Mouse (Mus musculus) kidney, postnatal 0 days (tissue): ENCODE measurements around the gene Mtmr10. TPM values are rescaled to one million over a fixed set of nuclear protein-coding genes. Genes with fewer than 3 reads are reported as not detected.

Experiments used
- ATAC-seq: fragments of 200-750 bp; cut with Nextera tagmentation; replicated peaks from 2 replicates; pipeline ENCODE4 v1.8.0; 2017; ENCODE audit warnings: low read depth, moderate number of reproducible peaks, moderate TSS enrichment, moderate library complexity; ENCODE audit not compliant: low FRiP score
- DNase-seq: peaks from one replicate; pipeline ENCODE4 v3.0.0-alpha.2; 2016; ENCODE audit warnings: low spot score
- H3K27ac ChIP-seq: fragments of 300-500 bp; sonication (generic); 2 replicates; pipeline ENCODE4 v1.5.1; 2014; ENCODE audit warnings: mild to moderate bottlenecking
- H3K27me3 ChIP-seq: fragments of 300-500 bp; sonication (generic); 2 replicates; pipeline ENCODE4 v1.6.1; 2014; ENCODE audit warnings: low read length, mixed read lengths; ENCODE audit not compliant: insufficient read depth
- H3K36me3 ChIP-seq: fragments of 300-500 bp; sonication (generic); 2 replicates; pipeline ENCODE4 v1.6.1; 2014; ENCODE audit warnings: low read length, mixed read lengths; ENCODE audit not compliant: insufficient read depth
- H3K4me1 ChIP-seq: fragments of 300-500 bp; sonication (generic); replicated peaks from 2 replicates; pipeline ENCODE4 v1.6.1; 2014; ENCODE audit warnings: antibody characterized with exemption, low read length, mixed read lengths; ENCODE audit not compliant: insufficient read depth
- H3K4me2 ChIP-seq: fragments of 300-500 bp; sonication (generic); 2 replicates; pipeline ENCODE4 v1.6.1; 2014; ENCODE audit warnings: mild to moderate bottlenecking, low read length, moderate library complexity, mixed read lengths
- H3K4me3 ChIP-seq: fragments of 300-500 bp; sonication (generic); replicated peaks from 2 replicates; pipeline ENCODE4 v1.5.1; 2014; ENCODE audit warnings: low read depth, low read length
- H3K9ac ChIP-seq: fragments of 300-500 bp; sonication (generic); 2 replicates; pipeline ENCODE4 v1.6.1; 2014; ENCODE audit warnings: low read depth, low read length
- H3K9me3 ChIP-seq: fragments of 300-500 bp; sonication (generic); replicated peaks from 2 replicates; pipeline ENCODE4 v1.6.1; 2016; ENCODE audit warnings: low read length, inconsistent platforms, mixed read lengths
- CTCF ChIP-seq: IDR thresholded peaks from 2 replicates; pipeline ENCODE4 v1.5.1; 2016; ENCODE audit warnings: antibody characterized with exemption, low read depth, mild to moderate bottlenecking, moderate library complexity
- WGBS: fragments of 180-500 bp; shearing (Covaris S2); extraction: QIAGEN DNeasy Blood & Tissue Kit; methylation state at CpG from one replicate; pipeline ENCODE4 v1.1.7; 2014; 5-methylcytosine and 5-hydroxymethylcytosine counted together
- polyA plus RNA-seq: library from polyadenylated mRNA; unstranded; fragments of >200 nt; fragmentation: Nextera tagmentation; extraction: Ambion mirVana; gene quantifications from 2 replicates; pipeline ENCODE4 v1.2.1, GENCODE M21; 2015

The Mtmr10 gene
- polyA plus RNA-seq, 1 experiment from 2014 or later, result 8.1 TPM

- no peaks in the 10 kb centered on the region for H3K4me1 ChIP-seq
- H3K9me3 ChIP-seq, result no peaks in the 10 kb centered on the region
- no peak overlapping the region for H3K4me3 ChIP-seq
- no peak overlapping the region for H3K27ac ChIP-seq
- H3K9ac ChIP-seq, result no peak overlapping the region
- peak overlapping the region; percentile 45 for H3K4me2 ChIP-seq
- H3K27me3 ChIP-seq, result no peaks in the 10 kb centered on the region
- TF ChIP-seq CTCF, result no peak
- DNase-seq (no peak), ATAC-seq (no peak)
- H3K36me3 ChIP-seq, result no peaks in the 10 kb centered on the region
Measured at GRCm38 (mm10) chr7:64286566-64286965, 887 bp upstream of the Mtmr10 start.

GRCm38 (mm10) chr7:64289416-64289815 lies 2.0 kb downstream of the Mtmr10 start:
- H3K4me1 ChIP-seq, result no peaks in the 10 kb centered on the region
- H3K36me3 ChIP-seq, result 0 out of 2 replicates have a peak, but pooled peaks cover 3% of the 10 kb centered on the region
- ATAC-seq (no peak), DNase-seq (no peak)
- H3K9ac ChIP-seq, result no peak overlapping the region
- no peak overlapping the region for H3K4me2 ChIP-seq
- TF ChIP-seq CTCF, result no peak
- 87% methylated on average over 7 of the region's 7 CpGs for WGBS
- H3K4me3 ChIP-seq, result no peak overlapping the region
- H3K27ac ChIP-seq, result no peak overlapping the region
- H3K9me3 ChIP-seq, result no peaks in the 10 kb centered on the region
- no peaks in the 10 kb centered on the region for H3K27me3 ChIP-seq

- Histone ChIP-seq H3K4me1 (no peaks in the 10 kb centered on the region), H3K9me3 (no peaks in the 10 kb centered on the region), H3K4me3 (no peak overlapping the region), H3K36me3 (0 out of 2 replicates have a peak, but pooled peaks cover 3% of the 10 kb centered on the region), H3K27me3 (no peaks in the 10 kb centered on the region), H3K9ac (no peak overlapping the region), H3K4me2 (no peak overlapping the region), H3K27ac (no peak overlapping the region)
- no peak for DNase-seq
- no peak for TF ChIP-seq CTCF
- WGBS, result 90% methylated on average over 6 of the region's 6 CpGs
- no peak for ATAC-seq
Measured at GRCm38 (mm10) chr7:64290431-64290830, 3.0 kb downstream of the Mtmr10 start.

GRCm38 (mm10) chr7:64291722-64292121 lies 4.3 kb downstream of the Mtmr10 start:
- H3K36me3 ChIP-seq, result 0 out of 2 replicates have a peak, but pooled peaks cover 3% of the 10 kb centered on the region
- H3K4me1 ChIP-seq, result no peaks in the 10 kb centered on the region
- no peaks in the 10 kb centered on the region for H3K27me3 ChIP-seq
- no peak overlapping the region for H3K4me3 ChIP-seq
- no peak for DNase-seq
- no peak for ATAC-seq
- 90% methylated on average over 10 of the region's 10 CpGs for WGBS
- no peak for TF ChIP-seq CTCF
- H3K9ac ChIP-seq, result no peak overlapping the region
- no peaks in the 10 kb centered on the region for H3K9me3 ChIP-seq
- no peak overlapping the region for H3K4me2 ChIP-seq
- H3K27ac ChIP-seq, result no peak overlapping the region

- DNase-seq, result no peak
- no peak overlapping the region for H3K27ac ChIP-seq
- H3K4me3 ChIP-seq, result no peak overlapping the region
- no peaks in the 10 kb centered on the region for H3K27me3 ChIP-seq
- ATAC-seq, result no peak
- TF ChIP-seq CTCF, result no peak
- H3K4me1 ChIP-seq, result no peaks in the 10 kb centered on the region
- no peak overlapping the region for H3K4me2 ChIP-seq
- WGBS, result 57% methylated on average over 5 of the region's 5 CpGs
- 0 out of 2 replicates have a peak, but pooled peaks cover 3% of the 10 kb centered on the region for H3K36me3 ChIP-seq
- H3K9me3 ChIP-seq, result no peaks in the 10 kb centered on the region
- no peak overlapping the region for H3K9ac ChIP-seq
Measured at GRCm38 (mm10) chr7:64296286-64297010, 9.0 kb downstream of the Mtmr10 start.

GRCm38 (mm10) chr7:64310241-64310640 lies 22.8 kb downstream of the Mtmr10 start:
- no peak overlapping the region for H3K9ac ChIP-seq
- no peak for DNase-seq
- 91% methylated on average over 7 of the region's 7 CpGs for WGBS
- no peaks in the 10 kb centered on the region for H3K9me3 ChIP-seq
- H3K4me3 ChIP-seq, result no peak overlapping the region
- no peak for TF ChIP-seq CTCF
- no peak overlapping the region for H3K4me2 ChIP-seq
- no peaks in the 10 kb centered on the region for H3K27me3 ChIP-seq
- no peak for ATAC-seq
- no peak overlapping the region for H3K27ac ChIP-seq
- no peaks in the 10 kb centered on the region for H3K4me1 ChIP-seq
- peaks cover 5% of the 10 kb centered on the region; the same call in 1 of the 2 replicates for H3K36me3 ChIP-seq
